Mouse (Mus musculus) testis, adult 2 months (tissue): ENCODE results near the gene Timeless. TPM values are rescaled to one million over a fixed set of nuclear protein-coding genes. Genes with fewer than 3 reads are reported as not detected.
A peak's percentile ranks its signal among the peaks of the same experiment; 100 is the strongest.
"Not testable (repeated sequence)": the region's sequence is repeated elsewhere in the genome, so short reads cannot be mapped to it uniquely, and the experiment has no call there.

ENCODE experiments used
- H3K27ac ChIP-seq: fragments of 200-500 bp; 2 replicates; pipeline ENCODE4 v1.5.1; 2012; ENCODE audit warnings: low read depth, low read length; ENCODE audit not compliant: control insufficient read depth, insufficient read depth
- H3K27me3 ChIP-seq: fragments of 200-500 bp; 2 replicates; pipeline ENCODE4 v1.6.1; 2012; ENCODE audit warnings: mild to moderate bottlenecking, low read length, moderate library complexity; ENCODE audit not compliant: control insufficient read depth, insufficient read depth
- H3K36me3 ChIP-seq: fragments of 200-500 bp; 2 replicates; pipeline ENCODE4 v1.6.1; 2012; ENCODE audit warnings: mild to moderate bottlenecking, low read length; ENCODE audit not compliant: control insufficient read depth, insufficient read depth
- H3K4me1 ChIP-seq: fragments of 200-500 bp; 2 replicates; pipeline ENCODE4 v1.6.1; 2012; ENCODE audit warnings: low read length; ENCODE audit not compliant: control insufficient read depth, insufficient read depth
- H3K4me3 ChIP-seq: fragments of 200-500 bp; 2 replicates; pipeline ENCODE4 v1.5.1; 2012; ENCODE audit warnings: low read depth, mild to moderate bottlenecking, low read length, moderate library complexity, mixed read lengths; ENCODE audit not compliant: control insufficient read depth
- CTCF ChIP-seq: fragments of 200-500 bp; IDR thresholded peaks from 2 replicates; pipeline ENCODE4 v1.5.1; 2012; ENCODE audit warnings: low read depth, mild to moderate bottlenecking, inconsistent platforms, low read length, moderate library complexity; ENCODE audit not compliant: control insufficient read depth, insufficient read depth, insufficient replicate concordance
- POLR2A ChIP-seq: fragments of 200-500 bp; IDR thresholded peaks from 2 replicates; pipeline ENCODE4 v1.6.1; 2012; ENCODE audit warnings: low read depth, mild to moderate bottlenecking, inconsistent platforms, low read length, moderate library complexity; ENCODE audit not compliant: control insufficient read depth
- polyA plus RNA-seq: library from polyadenylated mRNA; depleted of rRNA; stranded (reverse); fragments of >200 nt; gene quantifications from 2 replicates; pipeline ENCODE4 v1.2.3, GENCODE M21; 2012

Timeless gene
- polyA plus RNA-seq, 1 experiment = 4.4 TPM

DNA sequence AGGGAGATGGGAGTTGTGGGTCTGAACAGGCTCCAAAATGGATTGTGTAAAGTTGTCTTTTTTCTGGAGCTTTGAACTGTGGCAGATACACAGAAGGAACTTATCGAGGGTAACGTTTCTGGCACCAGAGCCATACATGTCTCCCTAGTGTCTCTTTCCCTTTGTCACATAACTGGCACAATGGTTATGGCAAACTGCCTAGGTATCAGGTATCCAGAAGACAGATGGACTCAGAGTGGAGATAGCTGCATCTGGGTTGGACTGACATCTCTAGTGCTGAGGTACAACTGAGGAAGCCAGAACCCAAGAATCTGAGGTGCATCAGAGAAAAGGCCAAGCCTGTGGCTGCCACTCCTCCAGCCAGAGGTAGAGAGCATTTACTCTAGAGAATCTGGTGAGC, 21.7 kb upstream of the Timeless start:
- TF ChIP-seq POLR2A (no peak), CTCF (no peak)
- no peaks in the 10 kb centered on the region for H3K36me3 ChIP-seq
- no peak overlapping the region for H3K27ac ChIP-seq
- H3K4me3 ChIP-seq = no peak overlapping the region
- H3K27me3 ChIP-seq = no peaks in the 10 kb centered on the region
- peaks cover 9% of the 10 kb centered on the region for H3K4me1 ChIP-seq

DNA sequence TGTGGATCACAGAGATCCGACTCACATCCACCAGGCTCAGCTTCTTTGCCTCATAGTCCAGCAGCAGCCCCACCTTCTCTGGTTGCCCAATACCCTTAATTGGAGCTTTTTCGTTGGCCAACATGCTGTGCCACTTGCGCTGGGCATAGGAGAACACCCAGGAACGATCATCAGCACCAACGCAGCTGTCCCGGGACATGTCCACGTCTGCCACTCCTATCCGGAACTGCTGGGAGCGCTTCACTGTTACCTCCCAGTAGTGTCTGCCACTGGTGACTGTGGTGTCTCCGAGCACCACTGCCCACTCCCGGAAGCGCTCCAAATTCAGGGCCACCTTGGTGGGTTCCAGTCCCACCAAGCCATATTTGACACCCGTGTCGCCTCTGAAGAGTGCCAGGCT, 20.9 kb upstream of the Timeless start:
- no peaks in the 10 kb centered on the region for H3K36me3 ChIP-seq
- no peaks in the 10 kb centered on the region for H3K27me3 ChIP-seq
- no peak for TF ChIP-seq CTCF
- no peak for TF ChIP-seq POLR2A
- no peak overlapping the region for H3K27ac ChIP-seq
- H3K4me1 ChIP-seq = peaks cover 9% of the 10 kb centered on the region
- peak overlapping the region; percentile 91 for H3K4me3 ChIP-seq

DNA sequence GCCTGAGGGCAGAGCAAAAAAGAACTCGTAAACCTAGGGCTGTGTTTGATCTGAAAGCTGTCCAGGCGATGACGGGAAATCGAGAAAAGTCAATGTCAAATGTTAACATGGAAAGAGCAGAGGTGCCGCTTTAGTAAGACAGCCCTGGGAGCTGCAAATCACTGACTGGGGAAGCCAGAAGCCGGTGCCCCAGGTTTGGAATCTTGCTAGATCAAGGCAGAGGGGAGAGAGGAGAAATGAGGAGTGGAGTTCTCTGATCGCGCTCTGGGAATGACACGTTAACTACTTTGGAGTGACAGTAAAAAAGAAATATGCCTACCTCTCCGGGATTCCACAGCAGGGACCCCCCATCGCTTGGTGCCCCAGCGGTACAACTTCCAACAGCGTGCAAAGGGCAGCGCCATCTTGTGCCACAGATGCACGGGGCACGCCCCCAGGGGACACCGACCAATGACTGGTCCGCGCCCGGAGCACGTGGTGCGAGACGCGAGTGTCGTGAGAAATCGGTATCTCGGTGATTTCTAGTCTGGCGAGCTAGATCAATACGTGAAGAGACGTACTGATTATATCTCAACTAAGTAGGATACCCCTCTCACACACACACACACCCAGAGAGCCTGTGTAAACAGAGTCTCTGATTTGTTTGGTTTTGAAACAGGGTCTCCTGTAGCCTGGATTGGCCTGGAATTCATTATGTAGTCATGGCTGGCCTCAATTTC, 20.3 kb upstream of the Timeless start, which contains the start of gene Spryd4:
TSS of gene Spryd4 (minus strand) at position 418 of the 719 bp plus-strand sequence.
- TF ChIP-seq CTCF = no peak
- peak; percentile 80; the same call in 1 of the 2 replicates for TF ChIP-seq POLR2A
- Histone ChIP-seq H3K4me1 (peaks cover 9% of the 10 kb centered on the region), H3K36me3 (no peaks in the 10 kb centered on the region), H3K27ac (peak within 1 kb of the TSS; percentile 14; the same call in 1 of the 2 replicates), H3K27me3 (no peaks in the 10 kb centered on the region), H3K4me3 (peak within 1 kb of the TSS; percentile 91)

DNA sequence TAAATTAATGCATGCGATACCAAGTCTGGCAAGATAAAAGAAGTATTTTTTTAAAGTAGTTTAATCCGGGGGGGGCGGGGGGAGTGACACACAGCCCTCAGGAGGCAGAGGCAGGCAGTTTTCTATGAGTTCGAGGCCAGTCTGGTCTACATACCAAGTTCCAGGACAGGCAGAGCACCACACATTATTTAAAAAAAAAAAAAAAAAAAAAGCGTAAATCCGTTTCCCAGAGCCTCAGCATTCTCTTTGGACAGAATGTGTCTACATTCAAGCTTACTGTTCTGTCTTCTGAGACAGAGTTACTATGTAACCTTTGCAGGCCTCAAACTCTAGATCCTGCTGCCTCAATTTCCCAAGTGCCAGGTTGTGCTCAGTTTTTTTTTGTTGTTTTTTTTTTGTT, 19.7 kb upstream of the Timeless start:
- H3K27ac ChIP-seq = no peak overlapping the region
- TF ChIP-seq CTCF = no peak
- TF ChIP-seq POLR2A = no peak
- H3K4me3 ChIP-seq = peak overlapping the region; percentile 91; the same call in 1 of the 2 replicates
- no peaks in the 10 kb centered on the region for H3K36me3 ChIP-seq
- H3K27me3 ChIP-seq = no peaks in the 10 kb centered on the region
- H3K4me1 ChIP-seq = peaks cover 9% of the 10 kb centered on the region

DNA sequence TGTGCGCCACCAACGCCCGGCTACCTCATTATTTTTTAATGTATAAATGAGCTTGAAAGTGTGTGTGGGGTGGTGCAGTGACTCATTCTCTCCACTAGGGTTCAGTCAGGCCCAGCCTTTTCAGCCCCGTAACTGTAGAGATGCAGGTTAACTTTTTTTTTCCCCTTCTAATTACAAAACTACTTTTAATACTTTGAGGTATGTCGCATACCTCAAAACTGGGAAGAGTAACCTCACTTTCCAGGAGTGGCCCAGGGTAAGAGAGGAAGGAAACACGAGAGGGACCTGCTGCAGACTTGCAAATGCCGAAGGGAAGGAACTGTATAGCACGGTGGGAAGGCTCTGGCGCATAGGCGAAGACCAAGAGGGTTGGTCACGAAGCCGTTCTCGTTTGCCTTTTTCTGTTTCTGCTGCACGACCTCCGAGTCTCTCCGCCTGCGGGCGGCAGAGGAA, 19.0 kb upstream of the Timeless start:
- no peak overlapping the region for H3K27ac ChIP-seq
- no peak for TF ChIP-seq CTCF
- TF ChIP-seq POLR2A = no peak

DNA sequence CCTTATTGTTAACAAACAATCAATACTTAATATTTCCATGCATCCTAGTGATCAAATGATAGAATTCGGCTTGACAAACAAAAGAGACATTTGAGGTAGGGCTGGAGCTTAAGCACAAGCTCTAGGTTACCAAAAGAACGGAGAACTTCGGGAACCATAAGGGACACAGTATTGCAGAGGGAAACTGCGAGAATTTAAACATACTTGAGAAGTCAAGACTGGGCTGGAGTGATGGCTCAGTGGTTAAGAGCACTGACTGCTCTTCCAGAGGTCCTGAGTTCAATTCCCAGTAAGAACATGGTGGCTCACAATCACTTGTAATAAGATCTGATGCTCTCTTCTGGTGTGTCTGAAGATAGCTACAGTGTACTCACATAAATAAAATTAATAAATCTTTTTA, 17.8 kb upstream of the Timeless start:
- H3K4me3 ChIP-seq, H3K27ac ChIP-seq, H3K27me3 ChIP-seq, H3K36me3 ChIP-seq, H3K4me1 ChIP-seq: not testable (repeated sequence)

More for the DNA sequence above, 19.0 kb upstream of the Timeless start:
- Histone ChIP-seq H3K27me3 (no peaks in the 10 kb centered on the region), H3K4me3 (peak overlapping the region; percentile 36), H3K36me3 (no peaks in the 10 kb centered on the region), H3K4me1 (peaks cover 9% of the 10 kb centered on the region)

DNA sequence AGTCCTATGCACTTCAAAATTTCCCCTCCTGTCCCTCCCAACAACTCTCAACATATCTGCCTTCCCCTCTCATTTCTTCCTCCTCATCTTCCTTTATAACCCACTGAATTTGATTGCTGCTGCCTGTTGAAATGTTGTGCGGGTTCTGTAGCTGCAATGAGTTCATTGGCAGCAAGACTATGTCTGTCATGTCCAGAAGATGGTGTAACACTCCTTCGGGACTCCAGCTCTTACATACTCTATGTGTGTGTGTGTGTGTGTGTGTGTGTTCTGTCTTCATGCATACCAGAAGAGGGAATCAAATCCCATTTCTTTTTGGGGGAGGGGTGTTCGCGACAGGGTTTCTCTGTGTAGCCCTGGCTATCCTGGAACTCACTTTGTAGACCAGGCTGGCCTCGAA, 16.9 kb upstream of the Timeless start:
- H3K4me1 ChIP-seq = peaks cover 9% of the 10 kb centered on the region
- no peaks in the 10 kb centered on the region for H3K36me3 ChIP-seq
- H3K27ac ChIP-seq = no peak overlapping the region
- TF ChIP-seq POLR2A = no peak
- TF ChIP-seq CTCF = no peak
- H3K27me3 ChIP-seq = no peaks in the 10 kb centered on the region
- H3K4me3 ChIP-seq = no peak overlapping the region
